In genomic region chr8:12769296-12769695, GRCm38 (mm10) we compare ENCODE assay signal across 22 mouse cellular contexts.
"Had no signal": no experiment of that assay in that cellular context is flagged by ENCODE, and none has a peak within 500 bp of the region (broad histone marks: within the 10 kb centered on the region; RNA-seq: fewer than 3 reads in every experiment).

No protein-coding gene starts in this region.

- ATAC-seq: hindbrain, embryonic 16.5 days; hindbrain, postnatal 0 days; inflammation-experienced regulatory T-cells, adult 6 months; intestine, embryonic 15.5 days; intestine, embryonic 16.5 days; intestine, postnatal 0 days had no signal

- DNase-seq: heart, postnatal 10 days; heart, postnatal 14 days; heart, postnatal 36 days; heart, postnatal 4 days; kidney, adult 11 months; kidney, adult 18-20 months; kidney, adult 2 months; kidney, adult 8-10 months; kidney, adult 9 months; kidney, postnatal 10 days; kidney, postnatal 14 days; kidney, postnatal 25 days; kidney, postnatal 36 days; kidney, postnatal 4 days; layer of hippocampus, adult 9-11 months; layer of hippocampus, postnatal 36 days had no signal
